Mouse (Mus musculus) myocyte (in vitro differentiated cells): ENCODE data around the gene Spice1.

Experiments used
- CEBPB ChIP-seq: IDR thresholded peaks from 2 replicates; pipeline ENCODE4 v1.6.1; 2011; ENCODE audit warnings: mild to moderate bottlenecking, moderate library complexity; ENCODE audit not compliant: poor library complexity, insufficient read depth, severe bottlenecking
- E2F4 ChIP-seq: IDR thresholded peaks from one replicate; pipeline ENCODE4 v1.6.1; 2011; ENCODE audit warnings: mild to moderate bottlenecking, control low read depth, moderate library complexity; ENCODE audit not compliant: insufficient read depth
- MAX ChIP-seq: IDR thresholded peaks from one replicate; pipeline ENCODE4 v1.6.1; 2011; ENCODE audit warnings: low read depth, mild to moderate bottlenecking, control low read depth
- MYOG ChIP-seq, 3 experiments: IDR thresholded peaks; one replicate each; pipeline ENCODE4 v1.6.1; 2011; ENCODE audit warnings: control low read depth in 2 of 3, low read depth in 2 of 3, mild to moderate bottlenecking in 2 of 3; ENCODE audit not compliant: insufficient read length in 2 of 3, control insufficient read depth in 1 of 3, insufficient read depth in 1 of 3
- POLR2A ChIP-seq: IDR thresholded peaks from one replicate; pipeline ENCODE4 v1.6.1; 2011; ENCODE audit warnings: low read depth, mild to moderate bottlenecking, control low read depth, moderate library complexity; ENCODE audit not compliant: insufficient read length
- POLR2AphosphoS2 ChIP-seq: IDR thresholded peaks from one replicate; pipeline ENCODE4 v1.6.1; 2011; ENCODE audit warnings: low read depth, control low read depth; ENCODE audit not compliant: insufficient read length
- REST ChIP-seq: IDR thresholded peaks from one replicate; pipeline ENCODE4 v1.6.1; 2011; ENCODE audit warnings: mild to moderate bottlenecking, control low read depth, moderate library complexity; ENCODE audit not compliant: insufficient read depth, insufficient read length
- SRF ChIP-seq: IDR thresholded peaks from one replicate; pipeline ENCODE4 v1.6.1; 2011; ENCODE audit warnings: low read depth; ENCODE audit not compliant: control insufficient read depth, insufficient read length
- TCF12 ChIP-seq: IDR thresholded peaks from one replicate; pipeline ENCODE4 v1.6.1; 2011; ENCODE audit warnings: mild to moderate bottlenecking, control low read depth; ENCODE audit not compliant: poor library complexity, insufficient read depth, severe bottlenecking
- USF1 ChIP-seq: IDR thresholded peaks from one replicate; pipeline ENCODE4 v1.6.1; 2011; ENCODE audit warnings: low read depth, mild to moderate bottlenecking, control low read depth, moderate library complexity

DNA sequence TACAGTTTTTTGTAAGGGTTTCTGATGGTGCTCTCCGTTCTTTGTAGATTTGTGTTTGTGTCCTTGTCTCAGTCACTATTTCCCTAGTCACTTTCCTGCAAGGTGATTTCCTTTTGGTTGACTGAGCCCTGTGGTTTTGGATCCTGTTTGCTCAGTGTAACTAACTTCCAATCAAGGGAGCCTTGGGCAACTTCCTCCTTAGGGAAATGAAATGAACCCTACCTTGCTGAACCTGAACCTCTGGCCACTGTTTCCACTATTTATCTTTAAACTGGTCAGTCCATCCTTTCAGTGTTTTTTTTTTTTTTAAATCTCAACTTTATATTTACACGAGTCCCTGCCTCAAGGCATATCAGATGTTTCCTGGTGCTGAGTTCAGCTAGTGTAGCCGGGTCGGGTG lies 18.3 kb upstream of the Spice1 start:
- TF ChIP-seq POLR2A (no peak), MAX (no peak), CEBPB (no peak), MYOG (IDR thresholded peaks at IDR 0.05; ENCODE audit: control insufficient read depth in 1 of 3, insufficient read depth in 1 of 3, insufficient read length in 2 of 3, low read depth in 2 of 3) (no peak), REST (no peak), E2F4 (no peak), SRF (no peak), USF1 (no peak), TCF12 (no peak), POLR2AphosphoS2 (no peak)
